Mouse (Mus musculus) brain, embryonic 14.5 days (tissue): ENCODE results near the gene Dennd5b. TPM values are rescaled to one million over a fixed set of nuclear protein-coding genes. Genes with fewer than 3 reads are reported as not detected.

Experiments
- DNase-seq: peaks from one replicate; pipeline ENCODE4 v3.0.0-alpha.2; 2011; ENCODE audit warnings: low read depth
- CTCF ChIP-seq: fragments of 200-500 bp; IDR thresholded peaks from 2 replicates; pipeline ENCODE4 v1.5.1; 2012; ENCODE audit warnings: inconsistent platforms, mild to moderate bottlenecking, moderate library complexity, borderline replicate concordance; ENCODE audit not compliant: insufficient read depth, insufficient read length; ENCODE audit errors: extremely low read depth
- POLR2A ChIP-seq: fragments of 200-500 bp; IDR thresholded peaks from 2 replicates; pipeline ENCODE4 v1.6.1; 2012; ENCODE audit warnings: mild to moderate bottlenecking, inconsistent platforms, borderline replicate concordance; ENCODE audit not compliant: poor library complexity, insufficient read depth, insufficient read length, severe bottlenecking; ENCODE audit errors: extremely low read depth
- polyA plus RNA-seq: library from polyadenylated mRNA; depleted of rRNA; stranded (reverse); fragments of >200 nt; gene quantifications from 2 replicates; pipeline ENCODE4 v1.2.3, GENCODE M21; 2012; rRNA removed

Gene Dennd5b
- polyA plus RNA-seq, 1 experiment = 16.6 TPM

- no peak for DNase-seq
- no peak for TF ChIP-seq CTCF
- no peak for TF ChIP-seq POLR2A
Observed at GRCm38 (mm10) chr6:148955641-148956420, 145.6 kb downstream of the Dennd5b start.

GRCm38 (mm10) chr6:148946881-148947405, 154.5 kb downstream of the Dennd5b start:
- DNase-seq = peak; percentile 59
- TF ChIP-seq POLR2A (no peak), CTCF (no peak)

- TF ChIP-seq CTCF (no peak), POLR2A (0 out of 2 replicates have a peak, but pooled peaks have one; percentile 41)
- DNase-seq = peak; percentile 99
Observed at GRCm38 (mm10) chr6:148946409-148946742, 155.1 kb downstream of the Dennd5b start, which contains the start of gene Sinhcaf. Sinhcaf (minus strand) TSS chr6:148946467.

- DNase-seq = peak; percentile 77
- no peak for TF ChIP-seq CTCF
- TF ChIP-seq POLR2A = peak; percentile 6; the same call in 1 of the 2 replicates
Observed at GRCm38 (mm10) chr6:148945509-148946408, 155.7 kb downstream of the Dennd5b start.

GRCm38 (mm10) chr6:148944767-148945508, 156.5 kb downstream of the Dennd5b start:
- TF ChIP-seq CTCF = no peak
- TF ChIP-seq POLR2A = 0 out of 2 replicates have a peak, but pooled peaks have one; percentile 28

GRCm38 (mm10) chr6:148944344-148944766, 157.1 kb downstream of the Dennd5b start:
- DNase-seq = no peak
- no peak for TF ChIP-seq CTCF
- no peak for TF ChIP-seq POLR2A

More at GRCm38 (mm10) chr6:148944767-148945508, 156.5 kb downstream of the Dennd5b start:
- DNase-seq = peak; percentile 81

- DNase-seq = no peak
- TF ChIP-seq POLR2A (no peak), CTCF (no peak)
Observed at GRCm38 (mm10) chr6:148943695-148944094, 157.8 kb downstream of the Dennd5b start.

- TF ChIP-seq CTCF = no peak
- no peak for TF ChIP-seq POLR2A
- no peak for DNase-seq
Observed at GRCm38 (mm10) chr6:148942406-148942805, 159.1 kb downstream of the Dennd5b start.

GRCm38 (mm10) chr6:148941880-148942279, 159.6 kb downstream of the Dennd5b start:
- no peak for DNase-seq
- TF ChIP-seq CTCF (no peak), POLR2A (no peak)

- peak; percentile 26; the same call in 1 of the 2 replicates for TF ChIP-seq CTCF
- DNase-seq = peak; percentile 61
Observed at GRCm38 (mm10) chr6:148940383-148940782, 161.1 kb downstream of the Dennd5b start.

Other genes starting within 250 kb of the Dennd5b start
- 24.6 and 26.0 TPM in 2 replicates for gene Caprin2, start 205.4 kb downstream of the Dennd5b start, polyA plus RNA-seq
- gene Sinhcaf, start 155.2 kb downstream of the Dennd5b start, polyA plus RNA-seq = 37.6 and 43.8 TPM in 2 replicates
- gene Gm10203, start 28.5 kb upstream of the Dennd5b start, polyA plus RNA-seq = not detected in 2 replicates
- gene Etfbkmt, start 38.2 kb upstream of the Dennd5b start, polyA plus RNA-seq = 5.3 and 6.4 TPM in 2 replicates
- gene Amn1, start 87.0 kb upstream of the Dennd5b start, polyA plus RNA-seq = 65.0 and 88.5 TPM in 2 replicates
- 8.1 and 11.3 TPM in 2 replicates for gene Resf1, start 207.7 kb upstream of the Dennd5b start, polyA plus RNA-seq